Mouse (Mus musculus): ENCODE measurements at regions not wholly inside any gene's neighbourhood (a gene's known extent, or its start where the extent isn't known, plus 50 kb on each side); places are given as distances from the start of the nearest gene placed in this dataset.

- TF ChIP-seq POLR2A (IDR thresholded peaks at IDR 0.05; ENCODE audit: insufficient read depth, low read depth, low read length): no peak
- TF ChIP-seq CTCF (IDR thresholded peaks at IDR 0.05): no peak
Observed at GRCm38 (mm10) chr9:32971926-32972325, 335.9 kb downstream of the Ets1 start.

Data from heart, adult 2 months (tissue).